Mouse (Mus musculus) skeletal muscle tissue, postnatal 0 days (tissue): ENCODE data around the gene Scn9a. TPM values are rescaled to one million over a fixed set of nuclear protein-coding genes. Genes with fewer than 3 reads are reported as not detected.

Experiments
- polyA plus RNA-seq: library from polyadenylated mRNA; unstranded; fragments of >200 nt; fragmentation: Nextera tagmentation; extraction: Ambion mirVana; gene quantifications from 2 replicates; pipeline ENCODE4 v1.2.1, GENCODE M21; 2015

Gene Scn9a
- polyA plus RNA-seq: 0.06 and 0.09 TPM in 2 replicates

DNA sequence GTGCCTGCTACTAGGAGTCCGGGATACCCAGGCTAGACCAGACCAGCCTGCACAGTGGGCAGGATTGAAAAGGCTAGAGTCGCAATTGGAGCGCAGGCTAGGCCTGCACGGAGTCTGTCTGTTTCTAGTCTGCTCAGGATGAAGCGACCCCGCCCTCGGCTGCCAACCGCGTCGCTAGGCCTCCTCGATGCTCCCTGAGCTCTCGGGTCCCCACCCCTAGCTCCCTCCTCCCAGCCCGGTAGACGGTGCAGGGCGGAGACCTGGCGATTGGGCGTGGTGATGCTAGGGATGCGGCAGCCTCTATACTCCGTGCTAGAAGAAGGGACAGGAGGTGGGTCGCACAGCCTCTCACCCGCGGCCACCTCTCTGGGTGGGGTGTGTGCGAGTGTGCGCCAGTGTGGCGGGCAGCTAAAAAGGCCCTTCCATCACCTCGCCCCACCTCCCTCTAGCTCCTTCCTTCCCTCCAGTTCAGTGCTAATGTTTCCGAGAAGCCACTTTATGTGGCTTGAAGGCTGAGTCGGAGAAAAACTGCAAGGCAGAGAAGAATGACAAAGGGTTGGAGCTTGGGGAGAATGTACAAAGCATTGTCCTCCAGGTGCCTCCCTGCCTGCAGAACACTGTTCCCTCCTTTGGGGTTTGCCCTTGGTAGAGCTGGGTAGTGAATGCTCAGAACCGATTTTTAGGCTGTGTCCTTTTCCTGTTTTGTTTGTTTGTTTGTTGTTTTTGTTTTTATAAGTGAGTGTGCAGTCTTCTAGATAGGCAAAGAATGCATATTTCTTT is at the start of gene Scn9a:
Gene Scn9a, minus strand, starts transcription at position 383 of the 780 bp plus-strand sequence.

DNA sequence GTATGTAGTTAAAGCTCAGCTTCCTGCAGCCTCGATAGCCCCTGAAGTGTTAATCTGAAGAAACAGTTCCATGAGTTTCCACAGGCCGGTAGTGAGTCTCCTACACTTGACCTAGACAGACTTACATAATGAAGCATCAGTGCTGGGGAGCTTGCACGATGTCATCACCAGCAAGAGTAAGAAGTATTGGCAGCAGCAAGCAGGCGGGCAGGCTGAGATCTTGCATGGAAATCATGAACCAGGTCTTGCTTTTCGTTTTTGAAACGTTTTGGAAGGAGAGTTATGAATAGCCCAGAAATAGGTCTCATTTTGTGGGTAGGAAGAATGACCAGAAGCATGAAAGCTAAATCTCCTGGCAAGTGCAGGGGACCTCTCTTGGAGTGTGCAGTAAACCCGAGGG is 194.1 kb downstream of the Scn9a start, which contains the start of gene Scn1a:
Gene Scn1a, minus strand, starts transcription at position 130 of the 400 bp plus-strand sequence.

Other genes with a start within 250 kb of the Scn9a start
- 0.12 TPM in 1 of 2 replicates, not detected in the other for gene Scn1a, start 194.1 kb downstream of the Scn9a start, polyA plus RNA-seq
- gene Scn7a, start 150.0 kb upstream of the Scn9a start, polyA plus RNA-seq: 0.71 and 1.5 TPM in 2 replicates